Mouse (Mus musculus): ENCODE data around the gene Mill2. TPM values are rescaled to one million over a fixed set of nuclear protein-coding genes. Genes with fewer than 3 reads are reported as not detected.

Mill2 gene
- polyA plus RNA-seq, 1 experiment from 2014 or later = 0.04 TPM

- Histone ChIP-seq H3K4me3 (no peak overlapping the region), H3K27me3 (ENCODE audit: insufficient read depth, poor library complexity, severe bottlenecking) (no peaks in the 10 kb centered on the region), H3K27ac (no peak overlapping the region), H3K4me1 (no peaks in the 10 kb centered on the region), H3K36me3 (no peaks in the 10 kb centered on the region), H3K9me3 (no peaks in the 10 kb centered on the region)
- 54% methylated on average over 13 of the region's 13 CpGs for WGBS
- DNase-seq (ENCODE audit: low spot score) = no peak
Measured at GRCm38 (mm10) chr7:18884745-18885422, 45.1 kb downstream of the Mill2 start.

GRCm38 (mm10) chr7:18886963-18887362 lies 47.2 kb downstream of the Mill2 start:
- H3K27ac ChIP-seq = no peak overlapping the region
- DNase-seq (ENCODE audit: low spot score) = no peak
- H3K4me1 ChIP-seq = no peaks in the 10 kb centered on the region
- H3K36me3 ChIP-seq = no peaks in the 10 kb centered on the region
- H3K27me3 ChIP-seq (ENCODE audit: insufficient read depth, poor library complexity, severe bottlenecking) = no peaks in the 10 kb centered on the region
- H3K4me3 ChIP-seq = no peak overlapping the region
- 90% methylated on average over 1 of the region's 1 CpGs for WGBS
- H3K9me3 ChIP-seq = no peaks in the 10 kb centered on the region

- peaks cover 22% of the 10 kb centered on the region for H3K4me1 ChIP-seq
- H3K36me3 ChIP-seq = 0 out of 2 replicates have a peak, but pooled peaks cover 4% of the 10 kb centered on the region
- peaks cover 29% of the 10 kb centered on the region for H3K27me3 ChIP-seq (ENCODE audit: insufficient read depth, poor library complexity, severe bottlenecking)
- 92% methylated on average over 8 of the region's 8 CpGs for WGBS
- no peak for DNase-seq (ENCODE audit: low spot score)
- no peak overlapping the region for H3K27ac ChIP-seq
- H3K4me3 ChIP-seq = no peak overlapping the region
- no peaks in the 10 kb centered on the region for H3K9me3 ChIP-seq
Measured at GRCm38 (mm10) chr7:18890848-18891247, 51.1 kb downstream of the Mill2 start.

GRCm38 (mm10) chr7:18891872-18892599 lies 52.3 kb downstream of the Mill2 start:
- peaks cover 29% of the 10 kb centered on the region for H3K27me3 ChIP-seq (ENCODE audit: insufficient read depth, poor library complexity, severe bottlenecking)
- no peak overlapping the region for H3K27ac ChIP-seq
- H3K4me1 ChIP-seq = peaks cover 22% of the 10 kb centered on the region
- WGBS = 20% methylated on average over 33 of the region's 33 CpGs
- H3K36me3 ChIP-seq = 0 out of 2 replicates have a peak, but pooled peaks cover 4% of the 10 kb centered on the region
- DNase-seq (ENCODE audit: low spot score) = peak; percentile 91
- no peaks in the 10 kb centered on the region for H3K9me3 ChIP-seq
- peak overlapping the region; percentile 57 for H3K4me3 ChIP-seq

- H3K9me3 ChIP-seq = no peaks in the 10 kb centered on the region
- WGBS = 24% methylated on average over 27 of the region's 27 CpGs
- peaks cover 29% of the 10 kb centered on the region for H3K27me3 ChIP-seq (ENCODE audit: insufficient read depth, poor library complexity, severe bottlenecking)
- no peak overlapping the region for H3K27ac ChIP-seq
- H3K4me1 ChIP-seq = peaks cover 22% of the 10 kb centered on the region
- H3K4me3 ChIP-seq = peak overlapping the region; percentile 58; the same call in 1 of the 2 replicates
- H3K36me3 ChIP-seq = peaks cover 11% of the 10 kb centered on the region; the same call in 1 of the 2 replicates
- no peak for DNase-seq (ENCODE audit: low spot score)
Measured at GRCm38 (mm10) chr7:18893009-18893408, 53.2 kb downstream of the Mill2 start.

GRCm38 (mm10) chr7:18893651-18894430 lies 54.1 kb downstream of the Mill2 start:
- H3K9me3 ChIP-seq = no peaks in the 10 kb centered on the region
- peaks cover 13% of the 10 kb centered on the region; the same call in 1 of the 2 replicates for H3K36me3 ChIP-seq
- WGBS = under 1% methylated on average over 41 of the region's 41 CpGs
- peak overlapping the region; percentile 56; the same call in 1 of the 2 replicates for H3K27ac ChIP-seq
- H3K4me1 ChIP-seq = peaks cover 22% of the 10 kb centered on the region
- peak; percentile 88 for DNase-seq (ENCODE audit: low spot score)
- H3K27me3 ChIP-seq (ENCODE audit: insufficient read depth, poor library complexity, severe bottlenecking) = peaks cover 29% of the 10 kb centered on the region
- H3K4me3 ChIP-seq = peak overlapping the region; percentile 58

GRCm38 (mm10) chr7:18896536-18896935 lies 56.8 kb downstream of the Mill2 start:
- Histone ChIP-seq H3K9me3 (no peaks in the 10 kb centered on the region; the same call in 1 of the 2 replicates), H3K27ac (no peak overlapping the region), H3K27me3 (ENCODE audit: insufficient read depth, poor library complexity, severe bottlenecking) (peaks cover 29% of the 10 kb centered on the region), H3K36me3 (peaks cover 38% of the 10 kb centered on the region), H3K4me3 (no peak overlapping the region), H3K4me1 (peaks cover 22% of the 10 kb centered on the region)
- WGBS = 51% methylated on average over 5 of the region's 5 CpGs
- no peak for DNase-seq (ENCODE audit: low spot score)

- 97% methylated on average over 2 of the region's 2 CpGs for WGBS
- no peak for DNase-seq (ENCODE audit: low spot score)
- H3K4me3 ChIP-seq = no peak overlapping the region
- no peak overlapping the region for H3K27ac ChIP-seq
- no peaks in the 10 kb centered on the region for H3K27me3 ChIP-seq (ENCODE audit: insufficient read depth, poor library complexity, severe bottlenecking)
- no peaks in the 10 kb centered on the region for H3K4me1 ChIP-seq
- H3K9me3 ChIP-seq = no peaks in the 10 kb centered on the region; the same call in 1 of the 2 replicates
- peaks cover 53% of the 10 kb centered on the region for H3K36me3 ChIP-seq
Measured at GRCm38 (mm10) chr7:18900513-18900912, 60.7 kb downstream of the Mill2 start.

GRCm38 (mm10) chr7:18902486-18902885 lies 62.7 kb downstream of the Mill2 start:
- DNase-seq (ENCODE audit: low spot score) = no peak
- Histone ChIP-seq H3K36me3 (peaks cover 55% of the 10 kb centered on the region), H3K27ac (no peak overlapping the region), H3K4me1 (no peaks in the 10 kb centered on the region), H3K9me3 (no peaks in the 10 kb centered on the region; the same call in 1 of the 2 replicates), H3K27me3 (ENCODE audit: insufficient read depth, poor library complexity, severe bottlenecking) (no peaks in the 10 kb centered on the region), H3K4me3 (no peak overlapping the region)
- 63% methylated on average over 3 of the region's 3 CpGs for WGBS

GRCm38 (mm10) chr7:18904971-18905370 lies 65.2 kb downstream of the Mill2 start:
- peaks cover 36% of the 10 kb centered on the region for H3K36me3 ChIP-seq
- no peaks in the 10 kb centered on the region for H3K9me3 ChIP-seq
- 76% methylated on average over 3 of the region's 3 CpGs for WGBS
- H3K27ac ChIP-seq = no peak overlapping the region
- H3K4me3 ChIP-seq = no peak overlapping the region
- peaks cover 10% of the 10 kb centered on the region for H3K4me1 ChIP-seq
- no peak for DNase-seq (ENCODE audit: low spot score)
- H3K27me3 ChIP-seq (ENCODE audit: insufficient read depth, poor library complexity, severe bottlenecking) = no peaks in the 10 kb centered on the region

- WGBS = 8% methylated on average over 17 of the region's 17 CpGs
- no peak for DNase-seq (ENCODE audit: low spot score)
- H3K4me3 ChIP-seq = peak overlapping the region; percentile 87
- H3K4me1 ChIP-seq = peaks cover 14% of the 10 kb centered on the region
- no peaks in the 10 kb centered on the region for H3K9me3 ChIP-seq
- 0 out of 2 replicates have a peak, but pooled peaks cover 3% of the 10 kb centered on the region for H3K36me3 ChIP-seq
- H3K27ac ChIP-seq = peak overlapping the region; percentile 86
- H3K27me3 ChIP-seq (ENCODE audit: insufficient read depth, poor library complexity, severe bottlenecking) = no peaks in the 10 kb centered on the region
Measured at GRCm38 (mm10) chr7:18909797-18910196, 70.0 kb downstream of the Mill2 start.

GRCm38 (mm10) chr7:18910241-18910831 lies 70.6 kb downstream of the Mill2 start, which contains the start of gene Ccdc61:
Gene Ccdc61 (minus strand): TSS chr7:18910415.
- peak; percentile 100 for DNase-seq (ENCODE audit: low spot score)
- WGBS = under 1% methylated on average over 33 of the region's 33 CpGs
- peak within 1 kb of the TSS; percentile 87 for H3K4me3 ChIP-seq
- no peaks in the 10 kb centered on the region for H3K9me3 ChIP-seq
- H3K27me3 ChIP-seq (ENCODE audit: insufficient read depth, poor library complexity, severe bottlenecking) = no peaks in the 10 kb centered on the region
- H3K36me3 ChIP-seq = 0 out of 2 replicates have a peak, but pooled peaks cover 3% of the 10 kb centered on the region
- H3K4me1 ChIP-seq = peaks cover 14% of the 10 kb centered on the region
- H3K27ac ChIP-seq = peak within 1 kb of the TSS; percentile 86
